Mouse (Mus musculus): ENCODE results near the gene Slfn9. TPM values are rescaled to one million over a fixed set of nuclear protein-coding genes. Genes with fewer than 3 reads are reported as not detected.
"Not testable (repeated sequence)": the region's sequence is repeated elsewhere in the genome, so short reads cannot be mapped to it uniquely, and the experiment has no call there.

Slfn9 gene
- polyA plus RNA-seq, 1 experiment, result 21.1 TPM

GRCm38 (mm10) chr11:82989357-82989756 lies 2.3 kb downstream of the Slfn9 start:
- H3K4me3 ChIP-seq (ENCODE audit: insufficient read depth, low read length), result no peak overlapping the region
- TF ChIP-seq CTCF (IDR thresholded peaks at IDR 0.05; ENCODE audit: low read depth, low read length), result no peak
- no peak for TF ChIP-seq POLR2A (IDR thresholded peaks at IDR 0.05; ENCODE audit: borderline replicate concordance, low read depth, low read length)
- no peak overlapping the region for H3K27ac ChIP-seq (ENCODE audit: insufficient read depth, low read depth, low read length)
- peaks cover 21% of the 10 kb centered on the region for H3K4me1 ChIP-seq (ENCODE audit: control insufficient read depth, insufficient read depth, low read length)

- no peak for TF ChIP-seq CTCF (IDR thresholded peaks at IDR 0.05; ENCODE audit: low read depth, low read length)
- no peak for TF ChIP-seq POLR2A (IDR thresholded peaks at IDR 0.05; ENCODE audit: borderline replicate concordance, low read depth, low read length)
- no peak overlapping the region for H3K27ac ChIP-seq (ENCODE audit: insufficient read depth, low read depth, low read length)
- H3K4me3 ChIP-seq (ENCODE audit: insufficient read depth, low read length), result no peak overlapping the region
- H3K4me1 ChIP-seq (ENCODE audit: control insufficient read depth, insufficient read depth, low read length), result peaks cover 14% of the 10 kb centered on the region
Measured at GRCm38 (mm10) chr11:82987621-82988020, 4.0 kb downstream of the Slfn9 start.

DNA sequence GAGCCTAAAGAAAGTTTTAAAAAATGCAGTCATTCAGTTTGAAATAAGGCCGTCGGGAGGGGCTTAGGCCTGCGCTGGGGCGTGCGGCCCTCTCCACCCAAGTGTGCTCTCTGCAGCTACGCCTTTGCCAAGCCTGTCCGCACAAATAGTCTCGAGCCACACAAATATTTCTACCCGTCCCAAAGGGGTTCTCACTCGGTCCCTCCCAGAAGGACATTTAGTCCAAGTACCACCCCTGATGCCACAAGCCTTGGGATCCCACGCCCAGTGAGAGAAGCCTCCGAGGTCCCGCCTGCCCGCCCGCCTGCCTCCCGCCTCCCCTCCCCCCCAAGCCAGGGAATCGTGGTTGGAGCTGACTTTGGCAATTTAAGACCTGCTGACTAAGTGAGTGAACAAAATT lies 8.4 kb downstream of the Slfn9 start:
- Histone ChIP-seq H3K4me1 (ENCODE audit: control insufficient read depth, insufficient read depth, low read length) (peaks cover 6% of the 10 kb centered on the region; the same call in 1 of the 2 replicates), H3K27ac (ENCODE audit: insufficient read depth, low read depth, low read length) (no peak overlapping the region), H3K4me3 (ENCODE audit: insufficient read depth, low read length) (no peak overlapping the region)
- TF ChIP-seq POLR2A (IDR thresholded peaks at IDR 0.05; ENCODE audit: borderline replicate concordance, low read depth, low read length) (no peak), CTCF (IDR thresholded peaks at IDR 0.05; ENCODE audit: low read depth, low read length) (no peak)

DNA sequence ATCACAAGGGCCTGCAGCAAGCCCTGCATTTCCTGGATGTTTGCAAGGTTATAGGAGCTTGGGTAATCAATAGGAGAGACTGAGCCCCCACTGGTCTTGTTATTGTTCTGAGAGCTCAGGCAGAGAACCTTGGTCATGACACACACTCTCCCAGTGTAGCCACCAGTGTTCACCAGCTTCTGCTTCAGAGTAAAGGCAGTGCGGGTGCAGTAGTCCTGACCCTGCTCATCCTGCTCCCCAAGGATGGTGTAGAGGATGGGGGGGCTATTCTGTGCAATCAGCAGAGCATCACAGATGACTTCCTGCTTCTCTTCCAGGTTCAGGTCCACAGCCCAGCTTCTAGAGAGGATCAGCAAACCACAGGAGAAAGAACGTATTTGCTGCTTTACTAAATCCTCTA lies 9.2 kb downstream of the Slfn9 start:
- not testable (repeated sequence) for H3K27ac ChIP-seq (ENCODE audit: insufficient read depth, low read depth, low read length); H3K4me1 ChIP-seq (ENCODE audit: control insufficient read depth, insufficient read depth, low read length); H3K4me3 ChIP-seq (ENCODE audit: insufficient read depth, low read length)

DNA sequence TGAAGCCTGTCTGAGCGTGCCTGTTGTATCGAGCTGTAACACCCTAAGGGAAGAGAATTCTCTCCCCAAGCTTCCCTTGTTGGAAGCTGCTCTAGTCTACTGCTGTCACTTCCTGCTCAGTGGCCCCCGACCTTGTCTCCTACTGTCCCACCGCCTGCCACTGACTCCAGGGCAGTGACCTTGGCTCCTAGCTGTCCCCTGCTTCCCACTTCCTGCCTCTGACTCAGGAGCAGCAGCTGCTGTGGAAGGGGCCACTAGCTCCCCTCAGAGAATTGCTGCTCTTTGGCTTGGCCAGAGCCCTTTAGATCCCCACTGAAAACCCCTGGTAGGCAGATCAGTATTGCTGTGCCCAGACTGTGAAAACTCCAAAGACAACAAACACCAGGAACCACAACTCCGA lies 17.7 kb downstream of the Slfn9 start:
- TF ChIP-seq POLR2A (IDR thresholded peaks at IDR 0.05; ENCODE audit: borderline replicate concordance, low read depth, low read length) (no peak), CTCF (IDR thresholded peaks at IDR 0.05; ENCODE audit: low read depth, low read length) (no peak)
- peaks cover 9% of the 10 kb centered on the region for H3K4me1 ChIP-seq (ENCODE audit: control insufficient read depth, insufficient read depth, low read length)
- H3K4me3 ChIP-seq (ENCODE audit: insufficient read depth, low read length), result no peak overlapping the region
- H3K27ac ChIP-seq (ENCODE audit: insufficient read depth, low read depth, low read length), result no peak overlapping the region

GRCm38 (mm10) chr11:82971590-82971974 lies 20.0 kb downstream of the Slfn9 start:
- Histone ChIP-seq H3K4me1 (ENCODE audit: control insufficient read depth, insufficient read depth, low read length) (peaks cover 9% of the 10 kb centered on the region), H3K27ac (ENCODE audit: insufficient read depth, low read depth, low read length) (no peak overlapping the region), H3K4me3 (ENCODE audit: insufficient read depth, low read length) (no peak overlapping the region)
- TF ChIP-seq POLR2A (IDR thresholded peaks at IDR 0.05; ENCODE audit: borderline replicate concordance, low read depth, low read length) (no peak), CTCF (IDR thresholded peaks at IDR 0.05; ENCODE audit: low read depth, low read length) (no peak)

- TF ChIP-seq POLR2A (IDR thresholded peaks at IDR 0.05; ENCODE audit: borderline replicate concordance, low read depth, low read length) (no peak), CTCF (IDR thresholded peaks at IDR 0.05; ENCODE audit: low read depth, low read length) (no peak)
Measured at GRCm38 (mm10) chr11:82970712-82971589, 20.7 kb downstream of the Slfn9 start.

DNA sequence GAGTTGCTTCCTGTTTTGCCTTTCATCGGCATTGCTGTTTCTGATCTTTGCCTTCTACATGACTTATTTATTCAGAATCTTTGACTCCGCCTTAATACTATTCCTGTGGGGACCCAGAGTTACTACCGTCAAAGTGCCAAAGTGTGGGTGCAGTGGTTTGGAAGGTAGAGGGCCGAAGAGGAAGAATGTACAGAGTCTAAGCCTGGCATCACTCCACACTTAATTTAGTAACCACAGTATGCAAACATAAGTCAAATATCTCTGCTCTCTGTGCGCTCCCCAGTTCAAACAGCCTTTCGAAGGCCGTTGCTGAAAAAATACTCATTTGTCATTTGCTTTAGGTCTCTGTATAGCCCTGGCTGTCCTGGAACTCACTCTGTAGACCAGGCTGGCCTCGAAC lies 29.4 kb downstream of the Slfn9 start:
- Histone ChIP-seq H3K27ac (ENCODE audit: insufficient read depth, low read depth, low read length) (no peak overlapping the region), H3K4me1 (ENCODE audit: control insufficient read depth, insufficient read depth, low read length) (peaks cover 2% of the 10 kb centered on the region; the same call in 1 of the 2 replicates), H3K4me3 (ENCODE audit: insufficient read depth, low read length) (no peak overlapping the region)
- TF ChIP-seq CTCF (IDR thresholded peaks at IDR 0.05; ENCODE audit: low read depth, low read length) (no peak), POLR2A (IDR thresholded peaks at IDR 0.05; ENCODE audit: borderline replicate concordance, low read depth, low read length) (no peak)

More at GRCm38 (mm10) chr11:82970712-82971589, 20.7 kb downstream of the Slfn9 start:
- H3K4me3 ChIP-seq (ENCODE audit: insufficient read depth, low read length), result no peak overlapping the region
- no peak overlapping the region for H3K27ac ChIP-seq (ENCODE audit: insufficient read depth, low read depth, low read length)
- peaks cover 9% of the 10 kb centered on the region for H3K4me1 ChIP-seq (ENCODE audit: control insufficient read depth, insufficient read depth, low read length)

DNA sequence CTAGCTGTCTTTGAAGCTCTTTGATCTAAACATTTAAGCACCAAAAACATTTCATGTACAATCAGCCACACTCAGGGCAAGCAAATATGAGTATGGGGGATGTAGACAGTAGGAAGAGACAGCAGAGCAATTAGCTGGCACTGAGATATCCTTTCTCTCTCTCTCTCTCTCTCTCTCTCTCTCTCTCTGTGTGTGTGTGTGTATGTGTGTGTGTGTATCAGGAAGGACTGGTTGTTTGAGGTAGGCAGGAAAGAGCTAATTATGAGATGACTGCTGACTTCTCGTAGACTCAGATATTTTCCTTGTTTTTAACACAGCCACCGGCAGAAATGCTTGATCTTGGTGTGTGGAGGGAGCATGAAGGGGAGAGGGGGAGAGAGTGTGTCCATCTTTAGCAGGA lies 29.9 kb downstream of the Slfn9 start:
- Histone ChIP-seq H3K4me1 (ENCODE audit: control insufficient read depth, insufficient read depth, low read length) (peaks cover 2% of the 10 kb centered on the region; the same call in 1 of the 2 replicates), H3K4me3 (ENCODE audit: insufficient read depth, low read length) (no peak overlapping the region), H3K27ac (ENCODE audit: insufficient read depth, low read depth, low read length) (no peak overlapping the region)
- TF ChIP-seq CTCF (IDR thresholded peaks at IDR 0.05; ENCODE audit: low read depth, low read length), result no peak
- no peak for TF ChIP-seq POLR2A (IDR thresholded peaks at IDR 0.05; ENCODE audit: borderline replicate concordance, low read depth, low read length)

GRCm38 (mm10) chr11:82959613-82960012 lies 32.0 kb downstream of the Slfn9 start:
- no peak overlapping the region for H3K27ac ChIP-seq (ENCODE audit: insufficient read depth, low read depth, low read length)
- no peak overlapping the region for H3K4me3 ChIP-seq (ENCODE audit: insufficient read depth, low read length)
- peaks cover 5% of the 10 kb centered on the region for H3K4me1 ChIP-seq (ENCODE audit: control insufficient read depth, insufficient read depth, low read length)
- TF ChIP-seq CTCF (IDR thresholded peaks at IDR 0.05; ENCODE audit: low read depth, low read length), result no peak
- TF ChIP-seq POLR2A (IDR thresholded peaks at IDR 0.05; ENCODE audit: borderline replicate concordance, low read depth, low read length), result no peak
